Comparison of ENCODE assay signal across 8 mouse cellular contexts in genomic region chr8:105826861-105827848, GRCm38 (mm10). TPM values are rescaled to one million over a fixed set of nuclear protein-coding genes. Genes with fewer than 3 reads are reported as not detected.
DNase-seq lines count a peak whose midpoint lies in the region; ATAC-seq lines count a peak whose summit lies in the region.

TSS of gene Ranbp10 (minus strand) at chr8:105827350.
TSS of gene Tsnaxip1 (plus strand) at chr8:105827731.

- DNase-seq in WW6 (ENCODE audit: low read depth, low spot score): peak; percentile 99
- peak; percentile 83 to 92 for DNase-seq in cerebellum, postnatal 4 days (ENCODE audit: low spot score in 2 of 2)
- DNase-seq in gastrocnemius, adult 18-20 months (ENCODE audit: low spot score): peak; percentile 98
- peak; percentile 93 to 96 for DNase-seq in left cerebral cortex, adult 18-20 months (ENCODE audit: low spot score in 2 of 2)
- DNase-seq in right cerebral cortex, adult 18-20 months: peak; percentile 99
- DNase-seq in urinary bladder, postnatal 10 days (ENCODE audit: low spot score): peak; percentile 82

- peaks cover 45% of the 10 kb centered on the region for H3K79me2 ChIP-seq in macrophage (ENCODE audit: inconsistent target)

- no peaks in the 10 kb centered on the region for H3K9me3 ChIP-seq in hindbrain, embryonic 16.5 days (ENCODE audit: control insufficient read depth, low read length)

- ATAC-seq in hindbrain, embryonic 16.5 days: peak; percentile 99

- peak within 1 kb of the TSS; percentile 80 for H3K27ac ChIP-seq in hindbrain, embryonic 16.5 days (ENCODE audit: low read depth, low read length)
- H3K27ac ChIP-seq in macrophage: peak within 1 kb of the TSS; percentile 89

- H3K9ac ChIP-seq in hindbrain, embryonic 16.5 days (ENCODE audit: low read depth, low read length): peak within 1 kb of the TSS; percentile 86

- WGBS in hindbrain, embryonic 16.5 days: under 1% methylated on average over 52 of the region's 52 CpGs
- WGBS in macrophage (ENCODE audit: missing documents): under 1% methylated on average over 52 of the region's 52 CpGs

- H3K27me3 ChIP-seq in hindbrain, embryonic 16.5 days (replicated peaks; ENCODE audit: control insufficient read depth, insufficient read depth, low read length): no peaks in the 10 kb centered on the region

- peak within 1 kb of the TSS; percentile 78 for H3K4me3 ChIP-seq in hindbrain, embryonic 16.5 days (ENCODE audit: low read length)
- H3K4me3 ChIP-seq in macrophage (ENCODE audit: inconsistent target): peak within 1 kb of the TSS; percentile 100

- peak within 1 kb of the TSS; percentile 85 for H3K4me2 ChIP-seq in hindbrain, embryonic 16.5 days (ENCODE audit: low read length)

- peaks cover 19% of the 10 kb centered on the region for H3K4me1 ChIP-seq in hindbrain, embryonic 16.5 days (ENCODE audit: control insufficient read depth, insufficient read depth, low read depth, low read length)

- H3K36me3 ChIP-seq in hindbrain, embryonic 16.5 days (ENCODE audit: control insufficient read depth, insufficient read depth, low read length): 0 out of 2 replicates have a peak, but pooled peaks cover 3% of the 10 kb centered on the region
- H3K36me3 ChIP-seq in macrophage (ENCODE audit: inconsistent target): 0 out of 2 replicates have a peak, but pooled peaks cover 3% of the 10 kb centered on the region

RNA-seq across cellular contexts. Expression of gene Ranbp10, which starts in this region (rescaled TPM):
- 10 to 100 TPM; 25.6 to 27.4 TPM for total RNA-seq in gastrocnemius, adult 18-20 months (2021)
- polyA plus RNA-seq in hindbrain, embryonic 16.5 days (2015; fragmentation: Nextera tagmentation; extraction: Ambion mirVana): 8.9 and 9.3 TPM in 2 replicates
- 10 to 100 TPM; 22.6 to 22.9 TPM for total RNA-seq in left cerebral cortex, adult 18-20 months (2021)
- total RNA-seq in macrophage (2018; cell fraction: chromatin; rRNA removed): 100 to 1,000 TPM in 5 of 26 experiments, 10 to 100 TPM in 21; 38.8 to 151 (median 78.5) TPM
- total RNA-seq in macrophage (2018; cell fraction: cytosol; rRNA removed): 10 to 100 TPM; 18.9 to 48.5 (median 31.8) TPM
- total RNA-seq in macrophage (2018; cell fraction: nucleus; rRNA removed): 100 to 1,000 TPM in 3 of 26 experiments, 10 to 100 TPM in 23; 34.2 to 108 (median 55.8) TPM
- 16.5 to 33.9 TPM (median 23.7 TPM) in 3 replicates for polyA plus RNA-seq in macrophage (2018)

RNA-seq across cellular contexts. Expression of gene Tsnaxip1, which starts in this region (rescaled TPM):
- total RNA-seq in gastrocnemius, adult 18-20 months (2021): not detected
- polyA plus RNA-seq in hindbrain, embryonic 16.5 days (2015; fragmentation: Nextera tagmentation; extraction: Ambion mirVana): 0.86 and 1.4 TPM in 2 replicates
- total RNA-seq in left cerebral cortex, adult 18-20 months (2021): under 1 TPM in 1 of 2 experiments, not detected in 1; 0.26 TPM
- not detected for total RNA-seq in macrophage (2018; cell fraction: chromatin; rRNA removed)
- under 1 TPM in 1 of 26 experiments, not detected in 25; 0.08 TPM for total RNA-seq in macrophage (2018; cell fraction: cytosol; rRNA removed)
- total RNA-seq in macrophage (2018; cell fraction: nucleus; rRNA removed): not detected
- polyA plus RNA-seq in macrophage (2018): not detected in 3 replicates

Comparison
In these comparisons a context has a peak if more than half of its experiments do, and no peak if none do; other contexts are left out.
1. Peak in every context shown above with its lines: DNase-seq, ATAC-seq, H3K4me3 ChIP-seq and H3K27ac ChIP-seq.